Mouse (Mus musculus) testis, adult 2 months (tissue): Measurements from ENCODE around the gene Themis3.
"Not testable (repeated sequence)": the region's sequence is repeated elsewhere in the genome, so short reads cannot be mapped to it uniquely, and the experiment has no call there.

ENCODE experiments used
- CTCF ChIP-seq: fragments of 200-500 bp; IDR thresholded peaks from 2 replicates; pipeline ENCODE4 v1.5.1; 2012; ENCODE audit warnings: low read depth, mild to moderate bottlenecking, inconsistent platforms, low read length, moderate library complexity; ENCODE audit not compliant: control insufficient read depth, insufficient read depth, insufficient replicate concordance
- POLR2A ChIP-seq: fragments of 200-500 bp; IDR thresholded peaks from 2 replicates; pipeline ENCODE4 v1.6.1; 2012; ENCODE audit warnings: low read depth, mild to moderate bottlenecking, inconsistent platforms, low read length, moderate library complexity; ENCODE audit not compliant: control insufficient read depth

DNA sequence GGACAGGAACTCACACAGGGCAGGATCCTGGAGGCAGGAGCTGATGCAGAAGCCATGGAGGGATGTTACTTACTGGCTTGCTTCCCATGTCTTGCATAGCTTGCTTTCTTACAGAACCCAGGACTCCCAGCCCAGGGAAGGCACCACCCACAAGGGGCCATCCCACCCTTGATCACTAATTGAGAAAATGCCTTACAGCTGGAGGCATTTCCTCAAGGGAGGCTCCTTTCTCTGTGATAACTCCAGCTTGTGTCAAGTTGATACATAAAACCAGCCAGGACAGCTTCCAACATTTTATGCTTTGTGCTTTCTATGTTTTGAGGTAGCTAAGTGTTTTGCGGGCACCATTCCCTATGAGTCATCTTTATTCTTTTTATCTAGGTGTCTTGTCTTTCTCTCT is 71.8 kb downstream of the Themis3 start:
- TF ChIP-seq POLR2A, CTCF: not testable (repeated sequence)
